Mouse (Mus musculus) spleen, postnatal 4 days (tissue): ENCODE results near the gene C2cd2l.
A peak's percentile ranks its signal among the peaks of the same experiment; 100 is the strongest.
"Not testable (repeated sequence)": the region's sequence is repeated elsewhere in the genome, so short reads cannot be mapped to it uniquely, and the experiment has no call there.

ENCODE experiments used
- DNase-seq, 2 experiments: peaks; one replicate each; pipeline ENCODE4 v3.0.0; 2022; ENCODE audit warnings: low spot score in 2 of 2

The C2cd2l gene

DNA sequence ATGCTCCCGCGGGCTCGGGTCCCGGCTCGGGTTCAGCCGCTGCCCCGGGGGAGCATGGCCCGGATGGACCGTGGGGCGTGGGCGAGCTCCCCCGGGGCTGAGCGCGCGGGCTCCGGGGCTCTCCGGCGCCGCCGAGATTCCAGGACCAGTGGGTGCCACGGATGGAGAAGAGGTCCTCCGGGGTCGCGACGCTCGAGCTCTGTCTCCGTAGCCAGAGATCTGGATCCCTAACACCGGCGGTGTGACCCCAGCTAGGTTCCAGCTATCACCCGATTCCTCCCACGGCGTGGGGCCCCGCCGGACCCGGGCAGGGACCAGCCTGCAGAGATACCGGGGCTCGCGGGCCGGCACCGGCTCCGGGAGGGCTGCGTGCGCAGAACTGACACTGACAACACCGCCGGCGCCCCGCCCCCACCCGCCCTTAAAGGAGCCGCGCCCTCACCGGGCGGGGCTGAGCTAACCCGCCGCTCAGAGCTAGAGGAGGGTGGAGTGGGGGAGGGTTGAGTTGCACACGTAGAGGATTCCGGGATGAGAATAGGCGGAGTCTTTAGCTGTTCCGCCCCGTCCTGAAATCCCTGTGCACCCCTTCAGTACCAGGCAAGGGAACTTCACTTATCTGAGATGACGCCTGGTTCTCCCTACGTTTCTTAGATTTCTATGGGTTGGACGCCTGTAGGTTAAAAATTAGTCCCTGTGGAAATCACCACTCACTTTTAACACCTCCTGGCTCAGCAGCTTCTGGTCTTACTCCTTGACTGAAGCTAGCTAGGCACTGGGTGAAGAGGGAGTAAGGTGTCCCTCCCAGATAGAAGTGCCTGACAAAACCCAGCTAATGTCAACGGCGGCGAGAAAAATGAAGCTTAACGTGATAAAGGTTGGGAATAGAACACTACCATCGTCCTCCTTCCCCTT lies at the start of gene C2cd2l:
C2cd2l (minus strand) TSS at position 399 of the 912 bp plus-strand sequence.
- peak; percentile 88 to 94 for DNase-seq

DNA sequence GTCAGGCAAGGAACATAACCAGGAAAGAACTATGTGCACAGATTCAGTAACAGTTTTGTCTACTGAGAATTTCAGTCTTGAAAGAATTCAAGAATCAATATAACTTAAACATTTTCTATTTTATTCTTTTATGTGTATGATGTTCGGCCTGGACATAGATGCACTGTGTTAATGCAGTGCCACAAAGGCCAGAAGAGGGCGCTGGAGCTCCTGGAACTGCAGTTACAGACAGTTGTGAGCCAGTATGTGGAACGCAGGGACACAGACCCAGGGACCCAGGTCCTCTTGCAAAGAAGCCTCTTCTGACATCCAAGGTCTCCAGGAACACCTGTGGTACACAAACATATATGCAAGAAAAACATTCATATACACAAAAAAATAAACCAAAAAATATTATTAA lies 44.4 kb upstream of the C2cd2l start:
- no peak for DNase-seq

DNA sequence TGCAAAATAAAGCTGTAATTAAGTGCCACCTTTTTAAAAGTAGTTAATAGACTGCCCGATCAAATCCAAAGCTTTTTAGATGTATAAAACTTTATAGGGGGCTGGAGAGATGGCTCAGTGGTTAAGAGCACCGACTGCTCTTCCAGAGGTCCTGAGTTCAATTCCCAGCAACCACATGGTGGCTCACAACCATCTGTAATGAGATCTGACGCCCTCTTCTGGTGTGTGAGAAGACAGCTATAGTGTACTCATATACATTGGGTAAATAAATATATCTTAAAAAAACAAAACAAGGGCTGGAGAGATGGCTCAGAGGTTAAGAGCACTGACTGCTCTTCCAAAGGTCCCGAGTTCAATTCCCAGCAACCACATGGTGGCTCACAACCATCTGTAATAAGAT lies 41.8 kb upstream of the C2cd2l start:
- DNase-seq: not testable (repeated sequence)

DNA sequence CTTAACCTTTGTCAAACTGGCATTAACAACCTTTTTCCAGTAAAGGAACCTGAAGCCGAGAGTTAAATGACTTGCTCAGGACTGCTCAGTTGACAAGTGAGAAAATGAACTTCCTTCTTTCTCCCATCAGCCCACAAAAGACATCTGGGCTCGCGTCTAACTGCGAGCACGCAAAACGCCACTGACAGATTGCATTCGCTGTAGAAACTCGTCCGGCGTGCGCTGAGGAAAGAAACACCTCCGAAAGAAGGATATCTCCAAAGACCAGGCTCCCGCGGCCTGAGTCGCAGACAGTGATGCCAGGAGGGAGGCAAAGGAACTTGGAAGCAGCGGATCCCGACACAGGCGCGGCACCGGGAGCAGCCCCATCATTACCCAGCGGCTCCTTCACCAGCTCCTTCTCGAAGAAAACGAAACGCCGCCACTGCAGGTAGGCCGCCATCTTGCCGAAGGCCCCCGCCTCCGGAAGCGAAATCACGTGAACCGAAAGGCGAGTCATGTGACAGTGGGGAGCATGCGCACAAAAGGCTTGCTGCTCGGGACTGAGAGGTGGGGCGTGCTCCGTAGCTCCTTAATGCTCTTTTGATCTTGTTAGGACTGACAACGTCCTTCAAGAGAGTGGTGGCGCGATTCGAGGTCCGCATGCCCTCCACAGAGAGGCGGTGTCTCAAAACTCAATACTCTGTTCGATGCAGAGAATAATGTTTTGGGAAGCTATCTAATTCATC lies 41.3 kb upstream of the C2cd2l start, which contains the start of gene Vps11:
Vps11 (minus strand) TSS at position 481 of the 728 bp plus-strand sequence.
- peak; percentile 96 to 98 for DNase-seq

DNA sequence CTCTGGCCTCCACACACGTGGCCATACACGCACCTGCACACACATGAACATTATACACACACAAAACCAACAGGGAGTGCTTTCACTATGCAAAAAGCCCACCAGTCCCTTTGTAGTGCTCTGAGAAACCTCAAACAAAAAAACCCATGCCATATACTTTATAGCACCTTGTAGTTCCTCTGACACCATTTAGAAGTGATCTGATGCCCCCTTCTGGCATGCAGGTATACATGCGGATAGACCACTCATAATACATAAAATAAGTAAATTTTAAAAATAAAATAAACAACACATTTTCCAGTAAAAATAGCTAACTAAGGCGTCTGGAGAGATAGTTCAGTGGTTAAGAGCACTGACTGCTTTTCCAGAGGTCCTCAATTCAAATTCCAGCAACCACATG lies 37.1 kb upstream of the C2cd2l start:
- DNase-seq: peak in 1 of 2 experiments; percentile 22

DNA sequence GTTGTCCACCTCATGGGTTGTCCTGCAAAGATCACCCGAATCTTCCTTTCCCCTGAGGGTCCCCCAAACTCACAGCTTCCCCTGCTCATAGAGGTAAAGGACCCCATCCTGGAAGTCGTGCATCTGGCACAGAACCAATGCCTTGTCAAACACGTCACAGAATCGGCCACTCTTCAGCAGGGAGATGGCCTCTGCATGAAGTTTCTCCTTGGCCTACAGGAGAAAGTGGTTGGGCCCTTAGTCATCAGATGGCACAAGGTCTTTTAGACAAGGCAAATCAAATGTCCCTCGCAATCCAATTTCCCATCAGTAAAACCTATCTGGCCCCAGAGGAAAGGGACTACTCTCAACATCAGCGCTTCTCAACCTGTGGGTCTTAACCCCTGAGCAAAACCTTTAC lies 33.1 kb upstream of the C2cd2l start:
- DNase-seq: no peak

DNA sequence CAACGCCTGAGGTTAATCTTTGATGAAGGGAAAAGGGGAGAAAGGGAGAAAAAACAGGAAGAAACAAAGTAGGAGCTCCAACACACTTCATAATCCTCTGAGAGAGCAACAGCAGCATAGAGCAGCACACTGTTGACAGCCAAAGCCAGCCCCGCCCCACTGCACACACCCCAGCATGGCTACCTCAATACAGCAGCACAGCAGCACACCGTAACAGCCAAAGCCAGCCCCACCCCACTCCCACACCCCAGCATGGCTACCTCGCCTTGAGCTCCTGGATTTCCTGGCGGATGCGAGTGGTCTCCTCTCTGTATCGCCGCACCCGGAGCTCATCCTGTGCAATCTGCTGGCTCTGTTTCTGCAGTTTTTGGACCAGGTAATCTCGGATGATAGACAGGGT lies 32.3 kb upstream of the C2cd2l start:
- no peak for DNase-seq

DNA sequence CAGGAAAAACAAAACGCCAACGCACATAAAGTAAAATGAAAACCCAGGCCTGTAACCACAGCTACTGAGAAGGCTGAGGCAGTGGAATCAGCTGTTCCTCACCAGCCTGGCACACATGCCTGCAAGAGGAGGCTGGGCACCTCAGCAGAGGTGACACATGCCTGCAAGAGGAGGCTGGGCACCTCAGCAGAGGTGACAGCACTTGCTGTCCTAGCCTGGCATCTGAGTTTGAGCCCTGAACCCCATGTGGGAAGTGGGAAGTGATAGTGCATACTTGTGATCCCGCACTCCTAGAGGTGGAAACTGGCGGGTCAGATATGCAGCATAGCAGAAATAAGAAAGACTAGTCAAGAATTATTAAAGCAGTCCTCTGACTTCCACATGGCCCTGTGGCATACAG lies 31.3 kb upstream of the C2cd2l start:
- no peak for DNase-seq

DNA sequence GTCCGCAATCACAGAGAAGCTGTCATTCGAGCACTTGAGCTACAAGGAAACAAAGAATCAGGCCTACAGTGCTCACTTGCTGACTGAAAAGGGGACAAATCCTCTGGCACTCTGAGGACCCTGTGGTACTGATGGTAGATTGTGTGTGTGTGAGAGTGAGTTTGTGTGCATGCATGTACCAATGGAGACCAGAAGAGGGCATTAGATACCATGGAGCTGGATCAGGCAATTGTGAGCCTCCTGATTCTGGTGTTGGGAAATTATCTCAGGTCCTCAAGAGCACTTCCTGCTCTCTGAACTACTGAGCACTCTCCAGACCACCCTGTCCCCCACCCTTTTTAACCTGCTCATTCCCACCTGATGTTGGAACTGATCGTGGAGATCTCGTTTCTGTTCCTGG lies 28.5 kb upstream of the C2cd2l start:
- no peak for DNase-seq

DNA sequence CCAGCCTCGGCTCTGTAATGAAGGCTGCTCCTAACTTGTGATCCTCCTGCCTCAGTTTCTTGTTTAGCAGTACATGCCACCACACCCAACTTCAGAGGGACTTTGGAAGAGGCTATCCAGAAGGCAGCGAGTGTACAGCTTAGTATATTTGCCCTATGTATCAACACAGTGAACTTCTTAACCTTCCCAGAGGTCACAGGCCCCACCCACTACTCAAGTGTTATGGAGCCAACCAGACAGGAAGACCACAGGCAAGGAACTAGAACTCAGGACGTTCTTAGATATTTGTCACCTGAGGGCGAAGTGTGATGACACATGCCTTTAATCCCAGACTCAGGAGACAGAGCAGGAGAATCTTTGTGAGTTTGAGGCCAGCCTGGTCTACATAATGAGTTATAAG lies 27.5 kb upstream of the C2cd2l start:
- no peak for DNase-seq

DNA sequence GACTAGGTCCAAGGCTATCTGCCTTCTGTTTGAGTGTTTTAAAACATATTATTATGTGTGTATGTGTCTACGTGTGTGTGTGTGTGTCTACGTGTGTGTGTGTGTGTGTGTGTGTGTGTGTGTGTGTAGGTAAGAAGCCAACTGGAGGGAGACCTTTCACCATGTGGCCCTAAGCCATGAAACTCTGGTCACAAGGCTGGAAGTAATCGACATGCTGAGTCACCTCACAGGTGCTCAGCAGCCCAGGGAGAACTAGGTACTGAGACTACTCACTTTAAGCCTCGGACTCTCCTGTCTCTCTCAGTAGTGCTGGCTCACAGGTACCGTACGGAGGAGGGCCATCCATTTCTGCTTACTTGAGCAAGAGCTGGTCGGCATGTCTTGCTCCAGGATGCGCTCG lies 27.1 kb upstream of the C2cd2l start:
- no peak for DNase-seq

DNA sequence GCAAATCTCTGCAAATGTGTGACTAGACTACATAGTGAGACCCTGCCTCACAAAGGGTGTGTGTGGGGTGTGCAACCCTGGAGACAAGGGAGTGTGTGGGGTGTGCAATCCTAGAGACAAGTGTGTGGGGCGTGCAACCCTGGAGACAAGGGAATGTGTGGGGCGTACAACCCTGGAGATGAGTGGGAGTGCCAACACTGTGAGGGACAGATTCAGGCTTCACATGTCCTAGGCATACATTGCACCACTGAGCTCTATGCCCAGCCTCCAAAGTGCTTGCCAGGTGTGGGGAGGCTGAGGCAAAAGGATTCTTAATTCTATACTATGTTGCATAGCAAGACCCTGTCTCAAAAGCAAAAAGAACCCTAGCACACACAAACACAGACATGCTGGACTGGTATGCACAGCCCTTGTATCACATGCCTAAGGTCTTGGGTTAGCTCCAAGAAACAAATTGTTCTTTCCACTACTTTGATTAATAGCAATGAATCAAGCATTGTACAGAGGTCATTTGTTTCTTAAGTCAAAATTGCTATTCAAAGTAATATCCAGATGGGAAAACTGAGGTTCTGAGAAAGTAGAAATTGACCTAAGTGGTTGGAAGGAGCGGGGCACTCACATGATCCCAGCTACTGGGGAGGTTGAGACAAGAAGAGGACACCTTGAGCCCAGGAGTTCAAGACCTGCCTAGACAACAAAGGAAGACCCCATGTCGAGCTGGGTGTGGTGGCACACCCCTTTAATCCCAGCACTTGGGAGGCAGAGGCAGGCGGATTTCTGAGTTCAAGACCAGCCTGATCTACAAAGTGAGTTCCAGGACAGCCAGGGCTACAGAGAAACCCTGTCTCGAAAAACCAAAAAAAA lies 25.7 kb upstream of the C2cd2l start:
- DNase-seq: no peak

DNA sequence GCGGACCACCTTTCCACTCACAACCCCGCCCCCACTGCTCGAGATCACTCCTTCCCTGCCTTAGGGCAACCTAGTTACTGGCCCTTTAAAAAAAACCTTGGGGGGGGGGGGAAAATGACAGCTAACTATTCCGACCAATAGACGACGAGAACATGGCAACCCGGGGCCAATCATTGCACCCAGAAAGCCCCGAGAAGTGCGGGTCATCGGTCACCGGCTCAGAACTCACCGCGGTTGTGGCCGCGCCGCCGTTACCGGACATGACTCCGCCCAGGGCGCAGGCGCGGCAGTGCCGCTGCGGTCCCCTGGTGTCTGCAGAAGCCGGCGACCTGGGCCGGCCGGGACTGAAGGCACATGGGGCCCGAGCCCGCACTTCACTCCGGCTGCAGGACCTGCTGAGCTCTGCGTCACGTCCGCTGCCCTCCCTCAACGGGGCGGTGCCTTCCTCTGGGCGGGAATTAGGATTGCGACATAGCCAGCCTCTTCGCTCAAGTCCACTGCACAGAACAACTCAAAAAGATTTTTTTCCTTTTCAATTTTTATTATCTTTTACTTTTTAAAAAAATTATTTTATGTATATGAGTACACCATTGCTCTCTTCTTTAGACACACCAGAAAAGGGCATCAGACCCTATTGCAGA lies 23.8 kb upstream of the C2cd2l start, which contains the start of gene Hmbs:
Hmbs (minus strand) TSS at position 448 of the 641 bp plus-strand sequence.
- peak; percentile 91 to 92 for DNase-seq

DNA sequence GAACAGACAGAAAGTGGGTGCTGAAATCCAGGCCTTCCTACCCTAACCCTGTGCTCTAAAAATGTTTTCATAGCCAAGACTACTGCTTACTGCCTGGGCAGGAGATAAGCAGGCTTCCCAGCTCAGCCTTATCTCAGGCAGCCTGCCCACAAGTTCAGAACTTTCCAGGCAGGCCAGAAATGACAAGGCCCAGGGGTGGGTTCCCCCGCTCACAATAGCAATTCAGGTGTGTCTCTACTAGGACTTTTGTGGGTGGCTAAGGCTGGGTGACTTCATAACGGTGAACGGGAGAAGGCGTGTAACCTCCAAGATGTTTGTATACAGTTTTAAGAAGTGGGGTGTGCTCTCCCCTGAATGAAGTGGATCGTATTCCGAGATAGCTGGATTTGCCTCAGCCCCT lies 23.2 kb upstream of the C2cd2l start:
- peak; percentile 79 to 85 for DNase-seq

DNA sequence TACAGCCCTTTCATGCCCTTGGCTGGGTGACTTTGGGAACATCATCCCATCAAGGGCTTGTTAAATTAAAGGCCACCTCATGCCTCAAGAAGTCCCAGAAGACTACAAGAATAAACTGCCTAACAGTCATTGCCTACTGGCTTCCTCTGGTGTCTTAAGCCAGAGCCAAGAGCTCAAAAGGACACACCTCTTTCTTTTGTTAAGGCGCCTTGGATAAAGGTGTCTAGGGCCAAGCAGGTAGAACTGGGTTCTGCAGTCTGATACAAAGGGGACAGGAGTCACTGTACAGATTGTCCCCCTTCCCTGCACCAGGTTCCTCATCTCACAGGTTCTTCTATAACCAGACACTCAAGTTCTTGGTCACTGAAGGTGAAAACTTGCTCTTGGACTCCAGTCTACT lies 22.5 kb upstream of the C2cd2l start:
- peak in 1 of 2 experiments; percentile 71 for DNase-seq

DNA sequence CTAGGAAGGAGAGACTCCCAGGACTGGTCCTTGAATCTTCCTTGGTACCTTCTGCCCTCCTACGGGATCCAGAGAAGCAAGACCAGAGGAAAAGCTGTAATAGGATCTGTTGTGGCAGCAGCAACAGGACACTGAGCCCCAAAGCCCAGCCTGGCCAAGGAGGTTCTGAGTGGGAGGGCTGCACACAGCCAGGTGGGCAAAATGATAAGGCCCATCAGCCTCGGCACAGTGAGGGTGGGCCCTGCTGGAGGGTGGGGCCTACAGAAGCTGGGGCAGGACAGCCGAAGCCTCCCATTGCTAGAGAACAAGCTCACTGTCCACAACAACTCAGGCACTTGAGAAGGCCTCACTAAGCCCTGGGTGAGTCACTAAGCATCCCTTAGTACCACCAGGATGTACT lies 22.1 kb upstream of the C2cd2l start:
- peak; percentile 89 to 90 for DNase-seq

DNA sequence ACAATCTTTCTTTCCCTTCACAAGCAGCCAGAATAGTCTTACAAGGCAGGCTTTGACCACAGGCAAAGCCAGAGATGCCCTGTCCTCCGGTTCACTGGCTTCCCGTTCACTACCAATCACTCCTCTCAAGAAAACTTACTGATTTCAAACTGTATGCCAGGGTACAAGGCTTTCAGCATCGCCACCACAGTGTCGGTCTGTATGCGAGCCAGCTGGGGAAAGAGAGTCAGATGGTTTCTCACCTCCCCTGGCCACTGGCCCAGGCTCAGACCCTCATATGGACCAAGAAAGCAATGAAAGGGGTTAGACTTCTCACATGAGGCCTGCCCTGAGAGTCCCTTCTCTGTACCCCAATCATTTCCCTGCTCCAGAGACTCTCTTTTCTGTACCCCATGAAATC lies 21.4 kb upstream of the C2cd2l start:
- DNase-seq: peak in 1 of 2 experiments; percentile 68

DNA sequence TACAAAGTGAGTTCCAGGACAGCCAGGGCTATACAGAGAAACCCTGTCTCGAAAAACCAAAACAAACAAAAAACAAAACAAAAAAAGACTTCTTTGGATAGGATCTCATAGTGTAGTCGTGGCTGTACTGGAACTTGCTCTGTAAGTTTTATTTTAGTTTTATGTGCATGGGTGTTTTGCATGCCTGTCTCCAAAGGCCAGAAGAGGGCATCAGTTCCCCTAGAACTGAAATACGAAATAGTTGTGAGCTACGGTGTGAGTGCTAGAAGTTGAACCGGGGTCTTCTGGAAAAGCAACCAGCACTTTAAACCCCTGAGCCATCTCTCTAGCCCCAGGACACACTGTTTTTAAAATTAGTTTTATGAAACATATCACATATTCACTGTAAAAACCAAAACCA lies 18.5 kb upstream of the C2cd2l start:
- DNase-seq: no peak

DNA sequence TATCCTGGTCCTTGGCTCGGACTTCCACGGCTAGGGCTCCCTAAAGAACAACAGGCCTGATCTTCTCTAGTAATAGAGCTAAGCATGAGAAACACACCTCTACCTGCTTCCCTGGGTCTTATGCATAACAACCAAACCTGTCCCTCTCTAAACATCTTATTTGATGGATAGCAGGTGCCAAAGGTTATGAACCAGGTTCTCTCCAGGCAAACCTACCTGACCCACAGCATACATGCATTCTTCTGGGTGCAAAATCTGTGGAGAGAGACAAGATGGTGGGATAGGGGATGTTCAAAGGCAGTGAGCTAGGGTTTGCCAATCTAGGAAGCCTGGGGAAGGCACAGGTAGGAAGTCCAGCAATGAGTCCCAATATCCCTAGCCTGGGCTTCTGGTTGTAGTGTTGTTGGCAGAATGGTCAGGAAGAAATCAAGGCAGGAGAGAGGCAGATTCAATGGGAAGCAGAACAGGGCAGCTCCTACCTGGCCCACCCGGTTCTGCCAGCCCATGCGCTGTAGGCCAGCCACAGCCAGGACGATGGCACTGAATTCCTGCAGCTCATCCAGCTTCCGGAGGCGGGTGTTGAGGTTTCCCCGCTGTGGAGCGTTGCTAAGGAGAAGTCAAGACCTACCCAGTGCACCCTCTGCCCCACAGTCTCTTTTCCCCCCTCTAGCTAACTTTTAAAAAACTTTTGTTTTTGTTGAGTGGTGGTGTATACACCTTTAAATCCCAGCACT lies 17.5 kb upstream of the C2cd2l start:
- DNase-seq: no peak

DNA sequence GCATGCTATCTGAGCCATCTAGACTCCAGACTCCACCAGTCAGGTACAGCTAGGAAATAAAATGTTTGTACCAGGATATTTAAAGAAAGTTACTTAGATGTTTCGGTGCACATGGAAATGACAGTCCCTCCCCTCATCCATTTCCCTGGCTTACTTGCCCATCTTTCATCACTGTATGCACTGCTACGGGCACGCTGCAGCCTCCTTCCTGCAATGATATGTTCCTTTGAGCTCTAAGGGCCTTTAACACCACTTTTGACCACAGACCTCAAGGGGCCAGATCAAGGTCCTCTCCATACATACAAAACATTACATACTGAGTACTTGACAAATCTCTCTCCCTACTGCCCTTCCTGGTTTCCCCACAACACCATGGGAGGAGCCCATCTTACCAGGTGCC lies 16.9 kb upstream of the C2cd2l start:
- peak in 1 of 2 experiments; percentile 25 for DNase-seq

DNA sequence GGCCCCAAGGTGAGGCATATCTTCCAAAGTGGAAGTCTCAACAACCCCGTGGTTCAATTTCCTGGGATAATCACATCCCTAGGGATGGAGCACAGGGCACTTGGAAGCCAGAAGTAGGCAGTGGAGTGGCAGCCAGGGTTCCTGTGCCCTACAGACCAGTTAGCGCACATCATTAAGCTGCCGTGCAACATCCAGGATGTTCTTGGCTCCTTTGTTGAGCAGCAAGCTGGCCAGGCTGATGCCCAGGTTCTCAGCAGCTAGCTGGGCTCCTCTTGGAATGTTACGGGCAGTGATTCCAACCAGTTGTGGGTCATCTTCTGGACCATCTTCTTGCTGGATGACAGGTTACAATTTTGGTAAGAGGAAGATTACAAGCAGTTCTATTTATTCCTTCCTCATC lies 16.4 kb upstream of the C2cd2l start:
- DNase-seq: not testable (repeated sequence)
